Mouse (Mus musculus) liver, embryonic 13.5 days (tissue): ENCODE data around the gene Esyt1. TPM values are rescaled to one million over a fixed set of nuclear protein-coding genes. Genes with fewer than 3 reads are reported as not detected.
"Not testable (repeated sequence)": the region's sequence is repeated elsewhere in the genome, so short reads cannot be mapped to it uniquely, and the experiment has no call there.

Source experiments
- ATAC-seq: fragments of 200-750 bp; cut with Nextera tagmentation; 2 replicates; pipeline ENCODE4 v1.8.0; 2017; ENCODE audit warnings: low read depth, mild to moderate bottlenecking, moderate number of reproducible peaks, moderate library complexity
- DNase-seq: peaks from one replicate; pipeline ENCODE4 v3.0.0; 2022
- H3K27ac ChIP-seq: fragments of 300-500 bp; sonication (generic); 2 replicates; pipeline ENCODE4 v1.5.1; 2015; ENCODE audit warnings: moderate library complexity, mild to moderate bottlenecking, inconsistent platforms
- H3K27me3 ChIP-seq: fragments of 300-500 bp; sonication (generic); 2 replicates; pipeline ENCODE4 v1.6.1; 2015; ENCODE audit warnings: mild to moderate bottlenecking, inconsistent platforms
- H3K36me3 ChIP-seq: fragments of 300-500 bp; sonication (generic); 2 replicates; pipeline ENCODE4 v1.6.1; 2015; ENCODE audit warnings: mild to moderate bottlenecking, inconsistent platforms
- H3K4me1 ChIP-seq: fragments of 300-500 bp; sonication (generic); replicated peaks from 2 replicates; pipeline ENCODE4 v1.6.1; 2015; ENCODE audit warnings: inconsistent platforms
- H3K4me2 ChIP-seq: fragments of 300-500 bp; sonication (generic); 2 replicates; pipeline ENCODE4 v1.6.1; 2015; ENCODE audit warnings: inconsistent platforms, mild to moderate bottlenecking, moderate library complexity
- H3K4me3 ChIP-seq: fragments of 300-500 bp; sonication (generic); replicated peaks from 2 replicates; pipeline ENCODE4 v1.5.1; 2015; ENCODE audit warnings: mild to moderate bottlenecking, inconsistent platforms
- H3K9ac ChIP-seq: fragments of 300-500 bp; sonication (generic); 2 replicates; pipeline ENCODE4 v1.6.1; 2015; ENCODE audit warnings: mild to moderate bottlenecking, inconsistent platforms
- H3K9me3 ChIP-seq: fragments of 300-500 bp; sonication (generic); replicated peaks from 2 replicates; pipeline ENCODE4 v1.6.1; 2016; ENCODE audit warnings: inconsistent platforms
- WGBS: fragments of 180-500 bp; shearing (Covaris S2); methylation state at CpG from one replicate; pipeline ENCODE4 v1.1.7; 2015; ENCODE audit not compliant: insufficient replicate concordance; 5-methylcytosine and 5-hydroxymethylcytosine counted together
- polyA plus RNA-seq: library from polyadenylated mRNA; unstranded; fragments of >200 nt; fragmentation: Nextera tagmentation; extraction: Ambion mirVana; gene quantifications from 2 replicates; pipeline ENCODE4 v1.2.1, GENCODE M21; 2015

Gene Esyt1
- polyA plus RNA-seq: 9.9 and 10.6 TPM in 2 replicates

DNA sequence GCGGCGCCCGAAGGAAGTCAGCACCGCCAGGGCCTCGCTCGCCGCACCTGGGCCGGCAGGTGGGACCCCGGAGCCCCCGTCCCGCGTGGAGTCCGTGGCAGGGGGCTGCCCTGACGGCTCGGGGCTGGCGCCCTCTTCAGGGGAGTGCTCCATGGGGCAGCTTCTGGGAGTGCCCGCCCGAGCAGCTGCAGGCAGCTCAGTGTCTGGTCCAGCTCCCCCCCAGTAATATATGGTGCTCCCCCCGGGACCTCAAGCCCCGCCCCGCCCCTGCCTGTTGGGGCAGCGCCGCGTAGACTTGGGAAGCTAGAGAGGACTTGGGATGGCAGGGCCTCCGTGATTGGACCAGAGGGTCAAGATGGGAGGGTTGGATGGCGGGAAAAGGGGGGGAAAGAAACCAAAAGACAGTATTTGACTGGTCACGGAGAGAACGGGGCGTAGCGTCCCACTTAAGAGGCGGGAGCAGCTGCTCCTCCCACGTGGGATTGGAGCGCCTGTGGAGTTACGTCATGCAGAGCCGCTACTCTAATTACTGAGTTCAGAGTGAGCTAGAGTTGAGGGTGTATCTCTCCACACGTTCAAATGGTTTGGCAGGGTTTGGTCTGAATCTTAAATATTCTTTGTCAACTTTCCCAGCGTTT is at the start of gene Esyt1:
Gene Esyt1, minus strand, starts transcription at position 201 of the 638 bp plus-strand sequence.
- Histone ChIP-seq H3K9me3 (no peaks in the 10 kb centered on the region), H3K4me3 (peak within 1 kb of the TSS; percentile 87), H3K4me1 (peaks cover 34% of the 10 kb centered on the region), H3K4me2 (peak within 1 kb of the TSS; percentile 100), H3K27ac (peak within 1 kb of the TSS; percentile 93), H3K27me3 (0 out of 2 replicates have a peak, but pooled peaks cover 3% of the 10 kb centered on the region), H3K36me3 (peaks cover 10% of the 10 kb centered on the region), H3K9ac (peak within 1 kb of the TSS; percentile 91)
- ATAC-seq: peak; percentile 96
- DNase-seq: peak; percentile 95
- under 1% methylated on average over 37 of the region's 37 CpGs for WGBS

DNA sequence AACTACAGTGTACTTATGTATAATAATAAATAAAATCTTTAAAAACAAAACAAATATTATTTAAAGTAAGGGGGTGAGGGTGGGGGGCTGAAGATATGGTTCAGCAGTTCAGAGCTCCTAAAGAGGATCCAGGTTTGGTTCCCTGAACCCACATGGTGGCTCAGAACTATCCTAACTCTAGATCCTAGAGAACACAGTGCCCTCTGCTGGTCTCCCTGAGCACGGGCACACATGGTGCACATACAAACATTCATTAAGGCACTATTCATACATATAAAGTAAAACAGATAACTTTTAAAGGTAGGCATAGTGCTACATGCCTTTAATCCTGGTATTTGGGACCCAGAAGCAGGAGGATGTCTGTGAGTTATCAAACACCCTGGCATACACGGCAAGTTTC is 49.4 kb upstream of the Esyt1 start:
- Histone ChIP-seq H3K36me3 (no peaks in the 10 kb centered on the region), H3K9ac (no peak overlapping the region), H3K27me3 (peaks cover 18% of the 10 kb centered on the region), H3K27ac (no peak overlapping the region), H3K4me2 (no peak overlapping the region), H3K4me1 (peaks cover 7% of the 10 kb centered on the region; the same call in 1 of the 2 replicates), H3K4me3 (no peak overlapping the region), H3K9me3 (no peaks in the 10 kb centered on the region)
- 67% methylated on average over 2 of the region's 2 CpGs for WGBS
- no peak for ATAC-seq
- no peak for DNase-seq

DNA sequence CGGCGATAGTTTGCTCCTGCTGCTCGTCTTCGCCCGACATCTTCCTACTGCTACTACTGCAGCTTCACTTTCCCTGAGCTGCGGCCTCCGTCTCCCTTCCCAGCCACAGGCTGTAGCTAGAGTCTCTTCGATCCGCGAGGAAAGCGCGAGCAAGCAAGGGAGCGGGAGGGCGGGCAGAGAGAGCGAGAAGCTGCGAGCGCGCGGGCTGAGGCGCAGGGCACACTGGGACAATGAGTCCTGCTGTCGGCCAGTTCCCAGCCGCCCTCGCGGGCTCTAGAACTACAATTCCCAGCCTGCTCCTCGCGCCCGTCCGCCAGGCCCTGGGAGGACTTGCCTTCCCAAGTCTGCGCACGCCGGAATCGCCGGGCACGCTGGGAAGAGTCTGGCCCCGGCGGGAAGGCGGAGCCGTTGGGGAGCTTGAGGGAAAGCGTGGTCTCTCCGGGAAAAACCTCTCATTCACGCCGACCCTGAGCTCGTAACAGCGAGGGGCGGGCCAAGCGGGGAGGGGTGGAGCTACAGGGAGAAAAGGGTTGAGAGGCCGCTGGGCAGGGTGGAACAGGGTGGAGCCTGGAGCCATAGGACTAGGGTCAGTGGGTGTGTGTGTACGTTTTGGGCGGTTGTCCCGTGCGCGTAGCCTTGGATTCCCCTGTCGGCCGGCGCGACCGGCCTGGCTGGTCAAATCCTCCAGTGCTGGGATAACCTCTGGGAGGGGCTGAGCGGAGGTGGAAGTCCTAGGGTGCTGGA is 40.3 kb upstream of the Esyt1 start, which contains the start of gene Pa2g4:
Gene Pa2g4, minus strand, starts transcription at position 200 of the 744 bp plus-strand sequence.
- ATAC-seq (peak; percentile 96), DNase-seq (peak; percentile 98)
- H3K27ac ChIP-seq: peak within 1 kb of the TSS; percentile 92
- H3K9ac ChIP-seq: peak within 1 kb of the TSS; percentile 98
- peak within 1 kb of the TSS; percentile 97 for H3K4me2 ChIP-seq
- peaks cover 39% of the 10 kb centered on the region for H3K4me1 ChIP-seq
- H3K27me3 ChIP-seq: peaks cover 8% of the 10 kb centered on the region; the same call in 1 of the 2 replicates
- peak within 1 kb of the TSS; percentile 90 for H3K4me3 ChIP-seq
- under 1% methylated on average over 58 of the region's 58 CpGs for WGBS
- peaks cover 31% of the 10 kb centered on the region for H3K36me3 ChIP-seq
- H3K9me3 ChIP-seq: no peaks in the 10 kb centered on the region

DNA sequence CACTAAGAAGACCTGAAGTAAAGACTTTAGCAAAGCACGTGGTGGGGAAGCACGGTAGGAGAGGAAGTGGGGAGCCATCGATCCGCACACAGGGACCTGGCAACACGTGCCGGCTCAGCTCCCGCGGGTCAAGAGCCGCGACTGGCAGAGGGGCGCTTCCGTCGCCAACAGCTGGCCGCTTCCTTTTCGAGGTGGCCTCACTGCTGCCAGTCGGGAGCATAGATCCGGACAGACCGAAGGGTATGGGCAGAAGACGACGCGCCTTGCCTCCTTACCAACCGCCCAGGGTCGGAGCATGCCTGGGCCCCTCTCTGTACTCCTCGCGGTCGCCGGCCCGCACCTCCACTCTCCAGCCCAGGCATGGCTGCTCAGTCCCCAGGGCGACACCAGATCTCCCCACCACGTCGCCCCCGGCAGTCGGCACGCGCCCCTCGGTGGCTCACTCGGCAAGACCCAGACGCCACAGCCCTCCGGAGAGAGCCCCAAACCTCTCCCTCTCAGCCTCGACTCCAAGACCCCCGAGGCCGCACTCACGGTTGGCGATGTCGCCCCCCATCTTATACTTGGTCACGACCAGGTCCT is 39.6 kb upstream of the Esyt1 start:
- peaks cover 37% of the 10 kb centered on the region for H3K36me3 ChIP-seq
- ATAC-seq (peak; percentile 13), DNase-seq (peak; percentile 34)
- peak overlapping the region; percentile 90 for H3K4me3 ChIP-seq
- H3K4me1 ChIP-seq: peaks cover 39% of the 10 kb centered on the region
- peak overlapping the region; percentile 98 for H3K9ac ChIP-seq
- peak overlapping the region; percentile 97 for H3K4me2 ChIP-seq
- peak overlapping the region; percentile 92 for H3K27ac ChIP-seq
- H3K27me3 ChIP-seq: peaks cover 8% of the 10 kb centered on the region; the same call in 1 of the 2 replicates
- under 1% methylated on average over 46 of the region's 46 CpGs for WGBS
- no peaks in the 10 kb centered on the region for H3K9me3 ChIP-seq

DNA sequence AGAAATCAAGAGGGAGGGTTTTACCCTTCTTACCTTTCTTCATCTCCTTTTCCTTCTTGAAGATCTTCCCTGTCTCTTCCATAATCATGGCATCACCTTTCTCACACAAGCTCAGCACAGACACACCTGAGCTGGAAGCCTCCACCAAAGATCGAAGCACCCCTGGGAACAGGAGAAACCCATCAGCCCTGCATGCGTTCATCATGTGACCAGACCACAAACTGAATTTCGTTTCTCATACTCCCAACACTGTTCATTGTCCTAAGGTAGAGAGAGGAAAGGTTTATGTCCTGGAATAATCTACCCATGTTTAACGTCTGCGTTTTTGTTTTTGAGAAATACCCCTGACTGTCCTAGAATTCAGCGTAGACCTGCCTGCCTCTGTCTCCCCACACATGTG is 37.9 kb upstream of the Esyt1 start:
- Histone ChIP-seq H3K4me1 (peaks cover 39% of the 10 kb centered on the region), H3K9ac (peak overlapping the region; percentile 98), H3K27me3 (no peaks in the 10 kb centered on the region), H3K4me2 (peak overlapping the region; percentile 97), H3K4me3 (peak overlapping the region; percentile 90), H3K9me3 (no peaks in the 10 kb centered on the region), H3K36me3 (peaks cover 55% of the 10 kb centered on the region), H3K27ac (peak overlapping the region; percentile 92)
- DNase-seq (no peak), ATAC-seq (no peak)
- 71% methylated on average over 6 of the region's 6 CpGs for WGBS

DNA sequence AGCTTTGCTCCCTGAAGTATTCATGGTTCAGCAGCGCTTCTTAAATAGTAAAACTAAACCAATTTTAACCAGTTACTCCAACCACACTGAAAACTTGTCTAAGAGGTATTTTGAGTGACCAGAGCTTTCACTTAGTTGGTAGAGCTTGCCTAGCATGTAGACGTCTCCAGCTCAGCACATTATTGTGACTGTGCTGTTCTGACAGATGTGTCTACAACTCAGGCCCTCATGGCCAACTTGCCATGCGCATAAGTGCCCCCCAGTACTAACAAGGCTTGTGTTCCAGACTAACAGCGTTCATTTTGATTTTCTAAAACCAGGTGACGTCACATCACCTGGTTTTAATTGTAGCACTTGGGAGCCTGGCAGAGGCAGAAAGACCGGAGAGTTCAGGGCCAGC is 31.3 kb upstream of the Esyt1 start:
- Histone ChIP-seq H3K4me1 (no peaks in the 10 kb centered on the region), H3K27me3 (no peaks in the 10 kb centered on the region), H3K27ac (no peak overlapping the region), H3K9me3 (no peaks in the 10 kb centered on the region), H3K36me3 (peaks cover 51% of the 10 kb centered on the region), H3K9ac (no peak overlapping the region), H3K4me2 (no peak overlapping the region), H3K4me3 (no peak overlapping the region)
- ATAC-seq (no peak), DNase-seq (no peak)
- WGBS: 82% methylated on average over 6 of the region's 6 CpGs

DNA sequence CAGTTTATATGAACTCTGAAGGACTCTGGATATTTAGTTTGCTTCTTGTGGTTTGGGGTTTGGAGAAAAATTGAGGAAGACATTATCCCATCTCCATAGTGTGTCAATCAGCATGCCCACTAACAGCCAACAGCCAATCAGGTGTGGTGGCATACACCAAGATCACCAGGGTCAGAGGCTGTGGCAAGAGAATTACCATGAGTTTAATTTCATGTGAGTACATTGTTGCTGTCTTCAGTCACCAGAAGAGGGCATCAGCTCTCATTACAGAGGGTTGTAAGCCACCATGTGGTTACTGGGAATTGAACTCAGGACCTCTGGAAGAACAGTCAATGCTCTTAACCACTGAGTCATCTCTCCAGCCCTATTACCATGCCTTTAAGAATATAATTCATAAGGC is 30.6 kb upstream of the Esyt1 start:
- DNase-seq: no peak

DNA sequence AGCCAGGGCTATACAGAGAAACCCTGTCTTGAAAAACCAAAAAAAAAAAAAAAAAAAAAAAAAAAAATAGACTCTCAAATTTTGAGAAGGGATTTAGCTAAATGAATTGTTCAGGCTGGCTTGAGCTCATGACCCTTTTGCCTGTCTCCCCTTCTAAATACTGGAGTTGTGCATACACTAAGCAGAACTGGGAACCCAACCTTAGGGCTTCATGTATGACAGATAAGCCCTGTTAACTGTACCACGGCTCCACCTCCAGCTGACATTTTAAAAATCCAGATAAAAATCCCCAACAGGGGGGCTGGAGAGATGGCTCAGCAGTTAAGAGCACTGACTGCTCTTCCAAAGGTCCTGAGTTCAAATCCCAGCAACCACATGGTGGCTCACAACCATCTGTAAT is 29.9 kb upstream of the Esyt1 start:
- H3K36me3 ChIP-seq: peaks cover 37% of the 10 kb centered on the region
- 20% methylated on average over 1 of the region's 1 CpGs for WGBS
- not testable (repeated sequence) for H3K27me3 ChIP-seq, H3K4me1 ChIP-seq, DNase-seq, H3K4me2 ChIP-seq, H3K9ac ChIP-seq, H3K27ac ChIP-seq, ATAC-seq, H3K4me3 ChIP-seq, H3K9me3 ChIP-seq

More for the DNA sequence above, 30.6 kb upstream of the Esyt1 start:
- Histone ChIP-seq H3K4me1 (no peaks in the 10 kb centered on the region), H3K9me3 (no peaks in the 10 kb centered on the region), H3K27ac (no peak overlapping the region), H3K4me3 (no peak overlapping the region), H3K9ac (no peak overlapping the region), H3K27me3 (no peaks in the 10 kb centered on the region), H3K4me2 (no peak overlapping the region), H3K36me3 (peaks cover 44% of the 10 kb centered on the region)
- ATAC-seq: 0 out of 2 replicates have a peak, but pooled peaks have one; percentile 14

DNA sequence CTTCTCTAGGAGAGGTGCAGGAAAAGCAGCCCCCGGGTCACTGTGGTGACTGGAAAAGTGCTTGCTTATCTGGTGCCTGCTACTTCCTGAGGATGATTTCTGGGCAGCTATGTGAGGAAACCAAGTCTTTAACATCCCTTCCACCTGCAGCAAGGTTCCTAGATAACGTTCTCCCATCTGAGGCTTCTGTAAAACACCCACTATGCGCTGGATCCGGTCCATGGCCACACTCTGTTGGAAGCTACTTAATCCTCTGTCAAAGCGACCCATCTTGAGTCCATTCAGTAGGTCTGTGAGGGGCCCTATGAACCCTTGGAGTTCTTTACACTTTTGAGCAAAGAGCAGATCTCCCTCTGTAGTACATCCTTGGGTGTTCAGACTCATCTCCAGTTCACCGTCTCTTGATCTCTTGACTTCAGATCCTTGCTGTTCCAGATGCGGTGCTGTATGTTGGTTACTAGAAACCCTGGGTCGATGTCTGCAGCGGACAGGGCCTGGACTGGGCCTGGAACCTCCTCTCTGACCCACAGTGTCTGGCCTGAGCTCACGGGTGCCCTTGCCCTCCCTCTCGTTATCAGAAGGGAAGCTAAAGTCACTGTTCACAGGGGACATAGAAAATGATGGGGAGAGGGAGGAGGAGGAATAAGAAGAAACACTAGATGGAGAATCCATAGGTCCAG is 24.6 kb upstream of the Esyt1 start:
- peak overlapping the region; percentile 93 for H3K27ac ChIP-seq
- not testable (repeated sequence) for H3K27me3 ChIP-seq, ATAC-seq, H3K36me3 ChIP-seq, H3K9ac ChIP-seq, H3K4me3 ChIP-seq, H3K9me3 ChIP-seq, DNase-seq, H3K4me2 ChIP-seq
- H3K4me1 ChIP-seq: peaks cover 28% of the 10 kb centered on the region
- WGBS: 59% methylated on average over 11 of the region's 11 CpGs

DNA sequence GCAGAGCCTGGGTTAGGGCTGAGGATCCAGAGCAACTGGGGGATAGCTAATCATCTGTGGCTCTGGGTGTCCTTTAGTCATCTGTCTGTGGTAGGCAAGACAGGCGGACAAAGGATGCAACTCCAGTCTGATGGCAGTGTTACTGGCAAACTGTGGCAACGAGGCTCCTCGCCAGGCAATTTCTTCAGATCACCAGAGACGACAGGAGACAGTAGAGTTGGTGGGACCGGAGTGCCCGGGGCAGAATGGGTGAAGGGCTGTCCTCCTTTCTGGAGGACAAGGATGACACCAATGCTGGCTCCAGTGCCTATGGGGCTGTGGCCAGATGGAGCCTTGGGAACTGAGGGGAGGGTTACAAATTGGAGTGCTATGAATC is 24.0 kb upstream of the Esyt1 start:
- peak overlapping the region; percentile 88 for H3K4me2 ChIP-seq
- WGBS: 60% methylated on average over 6 of the region's 6 CpGs
- H3K9ac ChIP-seq: peak overlapping the region; percentile 54; the same call in 1 of the 2 replicates
- not testable (repeated sequence) for DNase-seq, H3K9me3 ChIP-seq, H3K27me3 ChIP-seq, ATAC-seq
- H3K36me3 ChIP-seq: peaks cover 10% of the 10 kb centered on the region
- H3K4me3 ChIP-seq: peak overlapping the region; percentile 81; the same call in 1 of the 2 replicates
- H3K4me1 ChIP-seq: peaks cover 28% of the 10 kb centered on the region
- H3K27ac ChIP-seq: peak overlapping the region; percentile 93
